Mouse (Mus musculus): ENCODE data around the gene Sik1. TPM values are rescaled to one million over a fixed set of nuclear protein-coding genes. Genes with fewer than 3 reads are reported as not detected.

Sik1 gene
- total and polyA plus RNA-seq, 3 experiments, result 17.1 to 56.9 (median 36.7) TPM

GRCm38 (mm10) chr17:31897186-31897793, 41.7 kb upstream of the Sik1 start:
- in situ Hi-C loops (cut with MboI; ENCODE audit: low pct_ligation_motif_present, low pct_unique_long_range_greater_than_20kb, low sequenced_read_pairs) (no loop called here), dilution Hi-C loops (cut with MboI; ENCODE audit: extremely low pct_ligation_motif_present, extremely low pct_unique_long_range_greater_than_20kb, low sequenced_read_pairs) (no loop called here)
- TF ChIP-seq TCF12 (IDR thresholded peaks at IDR 0.05; ENCODE audit: low read depth, low read length) (no peak), POLR2A (IDR thresholded peaks at IDR 0.05; ENCODE audit: low read depth, low read length) (no peak), MYC (IDR thresholded peaks at IDR 0.05; ENCODE audit: low read depth, low read length) (no peak), CHD2 (IDR thresholded peaks at IDR 0.05; ENCODE audit: low read length) (no peak), UBTF (IDR thresholded peaks at IDR 0.05; ENCODE audit: low read depth, low read length) (no peak), GABPA (IDR thresholded peaks at IDR 0.05; ENCODE audit: insufficient replicate concordance, low read depth, low read length) (no peak), EP300 (IDR thresholded peaks at IDR 0.05; ENCODE audit: low read length) (no peak), SIN3A (IDR thresholded peaks at IDR 0.05; ENCODE audit: low read length) (no peak), ELF1 (IDR thresholded peaks at IDR 0.05; ENCODE audit: low read depth, low read length) (no peak), CTCF (conservative IDR thresholded peaks at IDR 0.05 in 1 of 2, IDR thresholded peaks at IDR 0.05 in 1 of 2; ENCODE audit: low read depth in 2 of 2, low read length in 2 of 2) (no peak), NELFE (IDR thresholded peaks at IDR 0.05; ENCODE audit: low read depth, low read length) (no peak), TBP (conservative IDR thresholded peaks at IDR 0.05; ENCODE audit: low read depth, low read length) (no peak), JUN (IDR thresholded peaks at IDR 0.05; ENCODE audit: insufficient read depth, low read depth, low read length) (no peak), SMC3 (IDR thresholded peaks at IDR 0.05; ENCODE audit: low read depth, low read length) (no peak), MAFK (IDR thresholded peaks at IDR 0.05; ENCODE audit: insufficient replicate concordance, low read length) (no peak), RAD21 (IDR thresholded peaks at IDR 0.05; ENCODE audit: low read depth, low read length) (no peak), ZKSCAN1 (IDR thresholded peaks at IDR 0.05; ENCODE audit: borderline replicate concordance, low read depth, low read length) (no peak), USF1 (IDR thresholded peaks at IDR 0.05; ENCODE audit: low read depth, low read length) (no peak), JUND (conservative IDR thresholded peaks at IDR 0.05; ENCODE audit: low read depth, low read length) (no peak), MAX (IDR thresholded peaks at IDR 0.05; ENCODE audit: low read length) (no peak)
- no peak for DNase-seq (ENCODE audit: extremely low read depth)
- no peak overlapping the region for H3K9ac ChIP-seq (ENCODE audit: insufficient read depth, low read depth)
- no peak overlapping the region for H3K4me2 ChIP-seq (ENCODE audit: insufficient read depth, low read depth, poor library complexity, severe bottlenecking)
- H3K27me3 ChIP-seq (replicated peaks), result no peaks in the 10 kb centered on the region
- H3K27ac ChIP-seq (ENCODE audit: insufficient read depth, low read depth), result no peak overlapping the region
- H3K4me3 ChIP-seq (replicated peaks in 1 of 3; ENCODE audit: low read depth in 2 of 3, low read length in 2 of 3, poor library complexity in 1 of 3), result no peak overlapping the region
- H3K9me3 ChIP-seq (replicated peaks; ENCODE audit: low read length), result no peaks in the 10 kb centered on the region
- no peaks in the 10 kb centered on the region for H3K79me2 ChIP-seq (replicated peaks; ENCODE audit: control insufficient read depth, extremely low read depth, insufficient read depth, poor library complexity, severe bottlenecking)
- no peaks in the 10 kb centered on the region for H3K36me3 ChIP-seq (replicated peaks in 1 of 2; ENCODE audit: control insufficient read depth in 1 of 2, insufficient read depth in 1 of 2, low read length in 1 of 2)
- H3K4me1 ChIP-seq (ENCODE audit: control insufficient read depth in 1 of 2, insufficient read depth in 2 of 2), result peaks cover 27 to 55% of the 10 kb centered on the region in 2 experiments

GRCm38 (mm10) chr17:31896751-31897150, 41.1 kb upstream of the Sik1 start:
- Histone ChIP-seq H3K36me3 (replicated peaks in 1 of 2; ENCODE audit: control insufficient read depth in 1 of 2, insufficient read depth in 1 of 2, low read length in 1 of 2) (no peaks in the 10 kb centered on the region), H3K27ac (ENCODE audit: insufficient read depth, low read depth) (no peak overlapping the region), H3K4me1 (ENCODE audit: control insufficient read depth in 1 of 2, insufficient read depth in 2 of 2) (peaks cover 30 to 55% of the 10 kb centered on the region in 2 experiments), H3K4me2 (ENCODE audit: insufficient read depth, low read depth, poor library complexity, severe bottlenecking) (no peak overlapping the region), H3K27me3 (replicated peaks) (no peaks in the 10 kb centered on the region), H3K79me2 (replicated peaks; ENCODE audit: control insufficient read depth, extremely low read depth, insufficient read depth, poor library complexity, severe bottlenecking) (no peaks in the 10 kb centered on the region), H3K9me3 (replicated peaks; ENCODE audit: low read length) (no peaks in the 10 kb centered on the region), H3K9ac (ENCODE audit: insufficient read depth, low read depth) (no peak overlapping the region), H3K4me3 (replicated peaks in 1 of 3; ENCODE audit: low read depth in 2 of 3, low read length in 2 of 3, poor library complexity in 1 of 3) (no peak overlapping the region)
- dilution Hi-C loops (cut with MboI; ENCODE audit: extremely low pct_ligation_motif_present, extremely low pct_unique_long_range_greater_than_20kb, low sequenced_read_pairs) (no loop called here), in situ Hi-C loops (cut with MboI; ENCODE audit: low pct_ligation_motif_present, low pct_unique_long_range_greater_than_20kb, low sequenced_read_pairs) (no loop called here)
- no peak for DNase-seq (ENCODE audit: extremely low read depth)
- TF ChIP-seq NRF1 (IDR thresholded peaks at IDR 0.05; ENCODE audit: low read depth, low read length), result no peak
- TF ChIP-seq RAD21 (IDR thresholded peaks at IDR 0.05; ENCODE audit: low read depth, low read length), result no peak
- TF ChIP-seq ZC3H11A (IDR thresholded peaks at IDR 0.05; ENCODE audit: low read depth, low read length), result no peak
- TF ChIP-seq E2F4 (IDR thresholded peaks at IDR 0.05; ENCODE audit: insufficient replicate concordance, low read depth, low read length), result no peak
- TF ChIP-seq CHD1 (IDR thresholded peaks at IDR 0.05; ENCODE audit: low read depth, low read length), result no peak
- TF ChIP-seq NELFE (IDR thresholded peaks at IDR 0.05; ENCODE audit: low read depth, low read length), result no peak
- TF ChIP-seq ZMIZ1 (IDR thresholded peaks at IDR 0.05; ENCODE audit: low read depth, low read length), result no peak
- no peak for TF ChIP-seq PAX5 (IDR thresholded peaks at IDR 0.05; ENCODE audit: low read length)
- TF ChIP-seq SIN3A (IDR thresholded peaks at IDR 0.05; ENCODE audit: low read length), result no peak
- no peak for TF ChIP-seq SMC3 (IDR thresholded peaks at IDR 0.05; ENCODE audit: low read depth, low read length)
- TF ChIP-seq GABPA (IDR thresholded peaks at IDR 0.05; ENCODE audit: insufficient replicate concordance, low read depth, low read length), result no peak
- TF ChIP-seq JUND (conservative IDR thresholded peaks at IDR 0.05; ENCODE audit: low read depth, low read length), result no peak
- TF ChIP-seq ZNF384 (IDR thresholded peaks at IDR 0.05; ENCODE audit: low read depth, low read length), result no peak
- TF ChIP-seq MAFK (IDR thresholded peaks at IDR 0.05; ENCODE audit: insufficient replicate concordance, low read length), result no peak

All from CH12.LX (cell line).